Mouse (Mus musculus): ENCODE measurements around the gene Spice1. TPM values are rescaled to one million over a fixed set of nuclear protein-coding genes. Genes with fewer than 3 reads are reported as not detected.

Spice1 gene
- polyA plus RNA-seq, 1 experiment from 2014 or later = 31.2 TPM

- Histone ChIP-seq H3K4me3 (no peak overlapping the region), H3K27ac (no peak overlapping the region), H3K9me3 (replicated peaks) (no peaks in the 10 kb centered on the region), H3K36me3 (peaks cover 39% of the 10 kb centered on the region), H3K4me1 (peaks cover 8% of the 10 kb centered on the region; the same call in 1 of the 2 replicates), H3K27me3 (ENCODE audit: low read depth, poor library complexity, severe bottlenecking) (no peaks in the 10 kb centered on the region)
- no peak for DNase-seq (ENCODE audit: low spot score)
- WGBS = 94% methylated on average over 1 of the region's 1 CpGs
Measured at GRCm38 (mm10) chr16:44384251-44384650, 37.3 kb downstream of the Spice1 start.

- peak; percentile 59 for DNase-seq (ENCODE audit: low spot score)
- 46% methylated on average over 9 of the region's 9 CpGs for WGBS
- H3K4me1 ChIP-seq = peaks cover 13% of the 10 kb centered on the region
Measured at GRCm38 (mm10) chr16:44391877-44392548, 45.1 kb downstream of the Spice1 start.

GRCm38 (mm10) chr16:44394577-44395243 is 47.8 kb downstream of the Spice1 start, which contains the start of gene Cfap44:
Cfap44 (plus strand) TSS chr16:44394796.
- 2% methylated on average over 17 of the region's 17 CpGs for WGBS
- Histone ChIP-seq H3K27me3 (ENCODE audit: low read depth, poor library complexity, severe bottlenecking) (no peaks in the 10 kb centered on the region), H3K4me1 (peaks cover 13% of the 10 kb centered on the region), H3K9me3 (replicated peaks) (no peaks in the 10 kb centered on the region), H3K36me3 (peaks cover 9% of the 10 kb centered on the region), H3K4me3 (peak within 1 kb of the TSS; percentile 44), H3K27ac (peak within 1 kb of the TSS; percentile 77)
- peak; percentile 94 for DNase-seq (ENCODE audit: low spot score)

More at GRCm38 (mm10) chr16:44391877-44392548, 45.1 kb downstream of the Spice1 start:
- Histone ChIP-seq H3K27me3 (ENCODE audit: low read depth, poor library complexity, severe bottlenecking) (no peaks in the 10 kb centered on the region), H3K9me3 (replicated peaks) (no peaks in the 10 kb centered on the region), H3K4me3 (no peak overlapping the region), H3K27ac (no peak overlapping the region), H3K36me3 (peaks cover 28% of the 10 kb centered on the region)

GRCm38 (mm10) chr16:44404933-44405332 is 58.0 kb downstream of the Spice1 start:
- no peaks in the 10 kb centered on the region for H3K9me3 ChIP-seq (replicated peaks)
- no peak overlapping the region for H3K27ac ChIP-seq
- 92% methylated on average over 5 of the region's 5 CpGs for WGBS
- no peak overlapping the region for H3K4me3 ChIP-seq
- no peaks in the 10 kb centered on the region for H3K4me1 ChIP-seq
- H3K36me3 ChIP-seq = no peaks in the 10 kb centered on the region
- no peak for DNase-seq (ENCODE audit: low spot score)
- no peaks in the 10 kb centered on the region for H3K27me3 ChIP-seq (ENCODE audit: low read depth, poor library complexity, severe bottlenecking)

- Histone ChIP-seq H3K4me3 (no peak overlapping the region), H3K36me3 (no peaks in the 10 kb centered on the region), H3K4me1 (no peaks in the 10 kb centered on the region), H3K27me3 (ENCODE audit: low read depth, poor library complexity, severe bottlenecking) (no peaks in the 10 kb centered on the region), H3K9me3 (replicated peaks) (no peaks in the 10 kb centered on the region), H3K27ac (no peak overlapping the region)
- no peak for DNase-seq (ENCODE audit: low spot score)
- 89% methylated on average over 5 of the region's 5 CpGs for WGBS
Measured at GRCm38 (mm10) chr16:44407211-44407610, 60.3 kb downstream of the Spice1 start.

GRCm38 (mm10) chr16:44408290-44408689 is 61.4 kb downstream of the Spice1 start:
- 93% methylated on average over 2 of the region's 2 CpGs for WGBS
- H3K27ac ChIP-seq = no peak overlapping the region
- H3K27me3 ChIP-seq (ENCODE audit: low read depth, poor library complexity, severe bottlenecking) = no peaks in the 10 kb centered on the region
- H3K4me3 ChIP-seq = no peak overlapping the region
- no peaks in the 10 kb centered on the region for H3K9me3 ChIP-seq (replicated peaks)
- no peaks in the 10 kb centered on the region for H3K4me1 ChIP-seq
- no peaks in the 10 kb centered on the region for H3K36me3 ChIP-seq
- no peak for DNase-seq (ENCODE audit: low spot score)

GRCm38 (mm10) chr16:44410176-44410575 is 63.3 kb downstream of the Spice1 start:
- H3K4me1 ChIP-seq = no peaks in the 10 kb centered on the region
- no peak for DNase-seq (ENCODE audit: low spot score)
- H3K36me3 ChIP-seq = no peaks in the 10 kb centered on the region
- 65% methylated on average over 6 of the region's 6 CpGs for WGBS
- H3K9me3 ChIP-seq (replicated peaks) = no peaks in the 10 kb centered on the region
- H3K4me3 ChIP-seq = no peak overlapping the region
- no peak overlapping the region for H3K27ac ChIP-seq
- no peaks in the 10 kb centered on the region for H3K27me3 ChIP-seq (ENCODE audit: low read depth, poor library complexity, severe bottlenecking)

GRCm38 (mm10) chr16:44417596-44417995 is 70.7 kb downstream of the Spice1 start:
- Histone ChIP-seq H3K4me1 (no peaks in the 10 kb centered on the region), H3K4me3 (no peak overlapping the region), H3K27ac (no peak overlapping the region), H3K36me3 (no peaks in the 10 kb centered on the region), H3K27me3 (ENCODE audit: low read depth, poor library complexity, severe bottlenecking) (no peaks in the 10 kb centered on the region), H3K9me3 (replicated peaks) (no peaks in the 10 kb centered on the region)
- DNase-seq (ENCODE audit: low spot score) = no peak
- 79% methylated on average over 8 of the region's 8 CpGs for WGBS

- Histone ChIP-seq H3K27me3 (ENCODE audit: low read depth, poor library complexity, severe bottlenecking) (no peaks in the 10 kb centered on the region), H3K4me1 (no peaks in the 10 kb centered on the region), H3K9me3 (replicated peaks) (no peaks in the 10 kb centered on the region), H3K4me3 (no peak overlapping the region), H3K36me3 (no peaks in the 10 kb centered on the region), H3K27ac (no peak overlapping the region)
- DNase-seq (ENCODE audit: low spot score) = no peak
- 87% methylated on average over 8 of the region's 8 CpGs for WGBS
Measured at GRCm38 (mm10) chr16:44421735-44422134, 74.8 kb downstream of the Spice1 start.

- no peaks in the 10 kb centered on the region for H3K27me3 ChIP-seq (ENCODE audit: low read depth, poor library complexity, severe bottlenecking)
- H3K36me3 ChIP-seq = no peaks in the 10 kb centered on the region
- no peaks in the 10 kb centered on the region for H3K4me1 ChIP-seq
- H3K27ac ChIP-seq = no peak overlapping the region
- H3K9me3 ChIP-seq (replicated peaks) = no peaks in the 10 kb centered on the region
- H3K4me3 ChIP-seq = no peak overlapping the region
- 63% methylated on average over 3 of the region's 3 CpGs for WGBS
- DNase-seq (ENCODE audit: low spot score) = no peak
Measured at GRCm38 (mm10) chr16:44423499-44423898, 76.6 kb downstream of the Spice1 start.

- H3K27ac ChIP-seq = no peak overlapping the region
- H3K27me3 ChIP-seq (ENCODE audit: low read depth, poor library complexity, severe bottlenecking) = no peaks in the 10 kb centered on the region
- no peak overlapping the region for H3K4me3 ChIP-seq
- no peaks in the 10 kb centered on the region for H3K36me3 ChIP-seq
- no peaks in the 10 kb centered on the region for H3K4me1 ChIP-seq
- no peak for DNase-seq (ENCODE audit: low spot score)
- WGBS = 78% methylated on average over 5 of the region's 5 CpGs
- H3K9me3 ChIP-seq (replicated peaks) = no peaks in the 10 kb centered on the region
Measured at GRCm38 (mm10) chr16:44428456-44428855, 81.5 kb downstream of the Spice1 start.

- DNase-seq (ENCODE audit: low spot score) = no peak
Measured at GRCm38 (mm10) chr16:44430021-44430420, 83.1 kb downstream of the Spice1 start.

GRCm38 (mm10) chr16:44434931-44435330 is 88.0 kb downstream of the Spice1 start:
- WGBS = 86% methylated on average over 6 of the region's 7 CpGs

More at GRCm38 (mm10) chr16:44430021-44430420, 83.1 kb downstream of the Spice1 start:
- Histone ChIP-seq H3K9me3 (replicated peaks) (no peaks in the 10 kb centered on the region), H3K4me1 (no peaks in the 10 kb centered on the region), H3K4me3 (no peak overlapping the region), H3K36me3 (no peaks in the 10 kb centered on the region), H3K27ac (no peak overlapping the region), H3K27me3 (ENCODE audit: low read depth, poor library complexity, severe bottlenecking) (no peaks in the 10 kb centered on the region)
- WGBS = 86% methylated on average over 7 of the region's 7 CpGs

More at GRCm38 (mm10) chr16:44434931-44435330, 88.0 kb downstream of the Spice1 start:
- Histone ChIP-seq H3K27me3 (ENCODE audit: low read depth, poor library complexity, severe bottlenecking) (no peaks in the 10 kb centered on the region), H3K36me3 (no peaks in the 10 kb centered on the region), H3K27ac (no peak overlapping the region), H3K4me1 (no peaks in the 10 kb centered on the region), H3K9me3 (replicated peaks) (no peaks in the 10 kb centered on the region), H3K4me3 (no peak overlapping the region)
- no peak for DNase-seq (ENCODE audit: low spot score)

Data from limb, embryonic 10.5 days (tissue).